Mouse (Mus musculus): ENCODE measurements around the gene Gadd45b.
A peak's percentile ranks its signal among the peaks of the same experiment; 100 is the strongest.

Gene Gadd45b

DNA sequence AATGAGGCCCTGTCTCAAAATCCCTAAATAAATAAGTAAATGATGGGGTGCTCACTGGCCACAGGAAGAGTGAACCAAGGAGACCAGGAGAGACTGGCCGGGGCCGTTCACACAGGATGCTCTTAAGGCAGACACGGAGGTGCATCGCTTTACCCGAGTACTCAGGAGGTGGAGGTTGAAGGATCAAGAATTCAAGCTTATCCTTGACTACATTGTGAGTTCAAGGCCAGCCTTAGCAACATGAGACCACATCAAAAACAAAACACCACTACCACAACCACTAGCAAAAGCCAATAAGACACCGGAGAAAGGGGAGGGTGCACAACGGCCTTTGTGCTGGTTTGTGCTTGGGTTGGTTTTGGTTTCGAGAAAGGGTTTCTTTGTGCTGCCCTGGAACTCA is 26.5 kb downstream of the Gadd45b start:
- DNase-seq (ENCODE audit: low spot score): no peak

DNA sequence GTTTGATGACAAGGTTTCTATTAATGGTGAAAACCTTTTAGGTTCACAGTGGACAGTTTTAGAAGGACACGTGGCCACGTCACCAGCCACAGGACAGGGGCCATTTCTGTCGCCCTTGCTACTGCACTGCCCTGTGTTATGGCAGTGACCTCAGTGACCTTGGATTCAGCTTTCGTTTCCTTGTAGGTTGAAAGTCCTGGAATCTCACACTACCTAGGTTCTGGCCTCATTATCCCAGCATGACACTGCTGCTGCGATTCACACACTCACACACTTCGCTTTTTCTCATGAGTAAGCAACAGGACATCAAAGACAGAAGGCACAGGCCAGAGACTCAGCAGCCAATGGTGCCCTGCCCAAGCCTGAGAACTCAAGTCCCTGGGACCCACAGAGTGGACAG is 27.0 kb downstream of the Gadd45b start:
- DNase-seq (ENCODE audit: low spot score): no peak

DNA sequence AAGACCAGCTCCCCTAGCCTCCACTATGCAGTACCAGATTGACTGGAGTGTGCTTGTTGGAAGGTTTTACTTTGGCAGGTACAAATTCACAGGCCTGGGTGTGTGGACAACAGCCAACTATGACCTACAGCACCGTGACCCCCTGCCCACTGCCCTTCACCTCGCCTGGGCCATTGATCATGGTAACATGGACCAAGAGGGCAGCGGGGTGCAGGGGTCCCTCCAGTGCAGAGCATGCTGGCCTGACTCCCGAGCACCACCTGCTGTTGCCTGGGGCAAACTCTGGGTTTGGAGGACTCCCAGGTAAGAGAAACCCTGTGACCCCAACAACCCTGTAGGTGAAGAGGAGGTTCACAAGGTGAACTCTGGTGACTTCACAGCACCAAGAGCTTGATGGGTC is 27.9 kb downstream of the Gadd45b start:
- no peak for DNase-seq (ENCODE audit: low spot score)

DNA sequence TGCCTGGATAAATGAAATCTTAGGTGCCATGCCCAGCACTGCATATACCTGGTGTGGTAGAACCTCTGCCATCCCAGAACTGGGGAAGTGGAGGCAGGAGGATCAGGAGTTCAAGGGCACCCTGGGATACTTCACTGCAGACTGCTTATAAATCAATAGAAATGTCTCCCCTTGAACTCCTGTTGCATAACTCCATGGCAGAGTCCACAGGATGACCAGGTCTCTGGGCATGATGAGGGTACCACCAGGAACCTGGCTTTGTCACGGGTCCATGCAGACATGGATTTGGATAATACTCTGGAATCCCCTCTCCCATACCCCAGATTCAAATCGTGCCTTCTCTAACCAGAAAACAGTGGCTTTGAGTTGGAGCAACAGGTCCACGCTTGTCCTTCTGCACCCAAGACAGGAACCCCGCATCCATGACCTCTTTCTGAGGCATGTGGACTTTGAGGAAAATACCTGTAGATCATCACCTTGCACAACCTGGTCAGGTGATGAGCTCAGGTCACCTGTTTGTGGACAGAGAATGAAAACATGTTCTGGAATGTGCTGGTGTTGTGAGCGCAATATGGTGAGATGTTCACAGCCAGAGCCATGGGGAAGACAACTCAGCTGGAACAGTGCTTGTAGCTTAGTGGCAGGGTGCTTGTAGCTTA is 29.2 kb downstream of the Gadd45b start:
- DNase-seq (ENCODE audit: low spot score): no peak

DNA sequence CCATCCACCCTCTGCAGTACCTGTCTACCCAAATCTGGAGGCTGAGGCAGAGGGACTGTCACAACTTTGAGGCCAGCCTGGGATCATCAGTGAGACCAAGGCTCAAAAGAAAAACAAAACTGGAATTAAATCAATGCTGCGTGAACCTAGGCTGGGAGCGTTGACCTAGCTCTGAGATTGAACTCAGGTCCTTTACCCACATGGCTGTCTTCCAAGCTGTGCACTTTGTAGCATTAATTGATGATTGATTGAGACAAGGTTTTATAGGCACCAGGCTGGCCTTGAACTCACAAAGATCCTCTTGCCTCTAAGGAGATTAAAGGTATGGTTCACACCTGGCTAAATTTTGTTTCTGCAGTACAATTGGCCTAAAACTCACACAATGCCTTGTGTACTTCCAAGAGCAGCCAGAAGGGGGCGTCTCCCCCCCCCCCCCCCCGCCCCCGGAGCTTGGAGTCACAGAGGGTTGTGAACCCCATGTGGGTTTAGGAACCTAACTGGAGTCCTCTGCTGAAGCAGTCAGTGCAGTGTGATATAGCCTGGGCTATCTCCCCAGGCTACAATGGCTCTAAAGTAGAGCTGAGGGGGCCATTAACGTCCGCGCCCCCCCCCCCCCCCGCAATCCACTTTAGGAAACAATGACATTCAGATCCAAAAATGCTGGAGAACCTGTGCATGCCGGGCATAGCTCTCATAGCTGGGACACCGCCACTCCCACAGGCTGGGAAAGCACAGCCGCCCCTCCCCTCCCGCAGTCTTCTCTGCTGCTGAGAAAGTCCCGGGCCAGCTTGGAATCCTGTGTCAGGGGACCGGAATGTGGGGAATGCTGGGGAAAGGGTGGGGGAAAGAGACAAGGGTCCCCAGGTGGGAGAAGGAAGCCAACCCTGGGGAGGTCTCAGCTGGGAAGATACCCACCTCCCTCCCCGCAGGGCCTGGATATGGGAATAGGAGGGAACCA is 31.0 kb downstream of the Gadd45b start:
- DNase-seq (ENCODE audit: low spot score): peak; percentile 74

DNA sequence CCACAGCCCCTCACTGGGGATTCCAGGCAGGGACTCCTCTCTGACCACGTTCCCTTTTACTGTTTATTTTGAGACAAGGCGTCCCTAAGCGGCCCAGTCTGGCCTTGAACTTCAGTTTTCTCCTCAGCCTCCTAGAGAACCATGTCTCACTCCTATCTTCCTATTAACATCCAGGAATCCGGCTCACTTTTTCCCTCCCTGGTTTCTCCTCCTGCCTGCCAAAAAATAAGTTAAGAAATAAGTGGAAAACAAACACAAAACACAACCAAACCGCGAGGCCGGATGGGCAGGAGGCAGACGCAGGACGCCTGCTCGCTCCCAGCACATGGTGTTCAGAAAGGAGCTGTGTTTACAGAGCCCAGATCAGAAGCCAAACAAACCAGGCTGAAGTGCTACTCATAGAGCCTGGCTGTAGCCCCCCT is 32.2 kb downstream of the Gadd45b start:
- peak; percentile 51 for DNase-seq (ENCODE audit: low spot score)

DNA sequence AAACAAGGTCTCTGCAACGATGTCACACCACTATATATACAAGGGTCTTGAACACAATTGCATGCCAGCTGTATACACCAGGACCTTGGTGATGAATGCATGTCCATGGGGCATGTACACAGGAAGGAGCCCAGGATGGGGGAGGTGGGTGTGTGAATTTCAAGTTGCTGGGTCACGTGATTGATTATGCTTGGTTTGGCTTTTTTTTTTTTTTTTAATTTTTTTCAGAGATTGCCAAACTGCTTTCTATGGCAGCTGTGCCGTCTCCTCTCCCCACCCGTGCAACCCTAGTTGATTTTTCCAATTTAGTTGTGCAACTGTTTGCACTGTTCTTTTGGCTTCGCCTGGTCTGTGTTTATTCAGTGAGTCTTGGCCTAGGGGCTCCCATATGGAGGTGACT is 32.7 kb downstream of the Gadd45b start:
- no peak for DNase-seq (ENCODE audit: low spot score)

DNA sequence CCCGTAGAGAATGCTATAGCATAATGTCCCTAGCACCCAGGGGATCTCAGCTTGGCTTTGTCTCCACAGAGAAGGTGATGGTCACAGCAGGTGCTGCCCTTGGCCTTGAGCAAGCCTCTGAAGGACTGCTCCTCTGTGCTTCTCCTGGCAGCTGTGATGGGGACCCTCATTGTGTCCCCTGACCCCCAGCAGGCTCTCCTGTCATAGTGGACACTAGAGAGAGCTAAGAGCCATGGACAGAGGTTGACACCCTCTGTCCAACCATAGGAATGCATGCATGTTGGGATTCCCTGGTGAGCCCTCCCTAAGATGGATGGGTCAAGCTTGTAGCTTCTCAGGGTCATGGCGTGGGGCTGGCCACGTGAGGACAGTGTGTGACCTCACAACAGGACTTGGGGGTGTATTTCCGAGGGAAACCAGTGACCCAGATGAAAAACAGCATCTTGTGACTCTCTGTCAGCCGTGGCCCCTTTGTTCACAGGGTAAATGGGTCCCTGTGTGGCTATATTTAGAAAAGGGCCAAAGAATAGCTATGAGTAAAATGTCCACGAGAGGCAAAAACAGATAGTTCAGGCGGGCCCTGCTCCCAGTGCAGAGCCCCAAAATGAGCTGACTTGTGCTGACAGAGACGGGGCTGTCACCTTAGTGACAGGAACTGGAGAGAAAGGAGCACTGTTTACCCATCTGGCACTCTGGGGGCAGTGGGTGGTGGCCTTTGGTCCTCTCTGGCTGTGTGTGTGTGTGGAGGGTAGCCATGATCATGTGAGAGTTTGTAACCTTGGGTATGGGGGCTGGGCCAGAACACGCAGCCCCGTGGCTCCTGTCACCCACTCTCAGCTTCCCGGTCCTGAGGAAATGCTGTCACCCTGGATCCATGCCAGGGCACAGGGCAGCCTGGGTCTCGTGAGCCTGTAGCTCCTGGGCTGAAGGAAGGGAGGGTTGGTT is 33.4 kb downstream of the Gadd45b start:
- no peak for DNase-seq (ENCODE audit: low spot score)

DNA sequence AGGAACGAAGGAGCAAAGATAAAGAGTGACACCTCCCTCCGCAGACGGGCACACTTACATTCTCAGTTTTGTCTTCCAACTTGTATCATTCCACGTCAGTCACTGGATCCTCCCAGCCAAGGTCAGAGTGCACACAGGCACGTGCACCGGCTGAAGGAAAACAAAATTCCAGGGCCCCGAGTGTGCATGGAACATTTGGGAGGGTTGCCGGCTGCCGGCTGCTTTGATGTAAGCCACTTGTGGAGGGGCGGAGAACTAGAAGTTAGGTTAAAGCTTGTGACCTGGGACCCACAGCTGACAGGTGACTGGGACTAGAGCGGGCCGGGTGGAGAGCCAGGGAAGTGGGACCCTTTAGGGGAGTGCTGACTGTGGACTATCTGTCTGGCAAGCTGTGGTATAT is 36.4 kb downstream of the Gadd45b start:
- no peak for DNase-seq (ENCODE audit: low spot score)

DNA sequence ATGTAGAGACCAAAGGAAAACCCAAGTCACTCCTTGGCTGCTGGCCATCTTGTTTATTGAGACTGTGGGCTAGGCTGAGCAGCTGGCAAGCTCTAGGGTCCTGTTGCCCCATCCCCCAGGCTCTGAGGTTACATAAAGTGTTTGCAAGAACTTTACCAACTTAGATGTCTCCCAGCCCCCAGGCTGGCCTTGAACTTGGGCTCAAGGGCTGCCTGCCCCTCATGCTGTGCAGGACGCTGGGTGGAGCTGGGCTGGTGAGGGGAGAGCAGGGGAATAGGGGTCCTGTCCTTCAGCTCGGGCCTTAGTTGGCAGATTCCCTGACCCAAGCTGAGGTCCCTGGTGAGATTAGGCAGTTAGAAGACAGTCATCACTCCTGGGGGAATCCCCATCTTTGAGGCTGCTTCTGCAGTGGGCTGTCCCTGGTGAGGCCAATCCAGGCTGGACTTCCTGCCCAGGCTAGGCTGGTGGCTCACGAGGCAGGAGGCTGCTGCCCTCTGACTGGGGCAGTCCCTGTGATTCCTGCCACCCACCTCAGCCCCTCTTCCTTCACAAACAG is 37.3 kb downstream of the Gadd45b start:
- no peak for DNase-seq (ENCODE audit: low spot score)

DNA sequence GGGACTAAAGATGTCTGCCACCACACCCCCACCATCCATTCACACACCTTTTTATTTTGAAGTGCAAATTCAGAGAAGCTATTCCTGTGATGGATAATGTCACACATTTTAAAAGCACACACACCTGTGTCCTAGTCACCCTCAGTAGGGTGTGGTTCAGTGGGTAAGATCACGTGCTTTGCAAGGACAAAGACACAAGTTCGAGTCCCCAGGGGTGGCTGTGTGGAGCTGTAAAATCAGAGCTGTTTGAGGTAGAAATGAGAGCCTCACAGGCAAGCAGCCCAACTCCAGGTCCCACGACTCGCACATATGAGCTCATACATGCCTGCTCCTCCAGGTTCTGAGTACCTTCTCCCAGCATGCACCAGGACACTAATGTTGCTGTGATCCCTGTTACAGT is 38.2 kb downstream of the Gadd45b start:
- DNase-seq (ENCODE audit: low spot score): no peak

DNA sequence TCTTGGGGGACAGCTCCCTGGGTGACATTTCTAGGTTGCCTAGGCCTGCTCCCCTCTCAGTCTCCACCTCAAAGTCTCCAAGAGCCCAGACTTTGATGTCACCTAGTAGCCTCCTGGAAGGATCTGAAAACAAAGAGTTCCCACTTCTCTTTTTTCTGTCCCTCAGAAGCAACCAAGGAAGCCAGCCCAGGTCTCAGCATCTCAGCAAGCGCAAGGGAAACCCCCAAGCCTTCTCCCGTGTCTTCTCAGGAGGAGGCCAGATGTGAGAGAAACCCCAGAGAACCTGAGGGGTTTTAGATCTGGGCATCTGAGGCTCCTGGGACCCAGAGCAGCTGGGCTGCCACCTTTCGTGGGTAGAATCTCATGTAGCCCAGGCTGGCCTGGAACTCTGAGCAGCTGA is 39.4 kb downstream of the Gadd45b start:
- DNase-seq (ENCODE audit: low spot score): no peak

DNA sequence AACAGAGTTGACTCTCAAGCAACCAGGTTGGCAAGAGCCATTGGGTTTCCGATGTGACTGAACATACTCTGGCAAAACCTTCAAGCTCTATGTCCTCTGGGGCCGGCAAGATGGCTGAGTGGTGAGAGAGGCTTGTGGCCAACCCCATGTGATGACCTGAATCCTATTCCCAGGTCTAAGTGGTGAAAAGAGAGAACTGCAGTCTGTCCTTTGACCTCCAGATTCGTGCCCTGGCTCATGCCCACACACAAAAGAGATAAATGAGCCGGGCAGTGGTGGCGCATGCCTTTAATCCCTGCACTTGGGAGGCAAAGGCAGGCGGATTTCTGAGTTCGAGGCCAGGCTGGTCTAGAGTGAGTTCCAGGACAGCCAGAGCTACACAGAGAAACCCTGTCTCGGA is 40.3 kb downstream of the Gadd45b start:
- DNase-seq (ENCODE audit: low spot score): no peak

DNA sequence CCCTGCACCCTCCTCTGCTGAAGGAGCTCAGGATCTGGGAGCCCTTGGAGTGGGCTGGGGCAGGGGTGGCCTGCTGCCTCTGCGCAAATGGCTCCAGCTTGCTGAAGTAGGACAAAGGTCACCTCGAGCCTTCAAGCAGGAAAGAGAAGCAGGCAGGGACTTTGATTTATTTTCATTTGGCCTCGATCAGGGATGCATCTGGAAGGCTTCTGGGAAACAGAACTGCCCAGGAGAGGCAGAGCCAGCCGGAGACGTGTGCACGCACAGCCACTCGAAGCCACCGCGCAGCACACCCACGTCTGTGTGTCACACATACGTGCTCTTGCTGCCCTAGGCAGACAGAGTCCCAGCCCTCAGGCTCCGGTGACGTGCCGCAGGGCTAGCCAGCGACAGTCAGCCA is 41.7 kb downstream of the Gadd45b start:
- no peak for DNase-seq (ENCODE audit: low spot score)

DNA sequence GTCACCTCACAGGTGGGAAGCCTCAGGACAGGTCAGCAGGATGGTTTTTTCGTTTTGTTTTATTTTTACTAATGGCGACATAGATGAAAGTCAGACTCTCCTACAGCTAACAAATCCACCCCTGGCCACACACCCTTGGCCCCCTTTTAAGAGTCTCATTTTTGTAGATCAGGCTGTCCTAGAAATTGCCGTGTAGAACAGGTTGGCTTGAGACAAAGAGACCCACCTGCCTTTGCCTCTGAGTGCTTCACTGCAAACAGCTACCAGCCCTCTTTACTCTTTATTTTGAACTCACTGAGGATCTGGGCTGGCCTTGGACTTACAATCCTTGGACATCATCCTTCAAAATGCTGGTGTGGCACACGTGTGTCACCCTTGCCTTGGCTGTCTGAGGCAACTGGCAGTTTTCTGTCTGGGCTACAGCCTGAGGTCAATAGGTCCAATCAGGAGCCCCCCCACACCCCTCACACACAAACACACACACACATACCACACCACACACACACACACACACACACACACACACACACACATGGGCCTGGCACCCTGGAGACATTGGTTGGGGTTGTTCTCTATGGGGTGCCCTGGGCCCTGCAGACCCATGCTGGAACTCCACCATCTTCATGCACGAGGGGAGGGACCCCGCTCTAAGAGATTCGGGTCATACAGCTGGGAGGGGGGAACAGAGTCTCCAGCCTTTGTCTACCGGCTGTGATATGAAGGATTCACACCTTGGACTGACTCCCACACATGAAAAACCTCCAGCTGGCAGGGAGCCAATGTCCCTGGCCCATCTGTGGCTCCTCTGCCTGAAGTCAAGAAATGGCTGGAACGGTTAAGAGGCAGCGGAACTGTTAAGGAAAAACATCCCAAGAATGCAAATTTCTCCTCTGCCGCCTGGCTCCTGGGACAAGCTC is 42.5 kb downstream of the Gadd45b start:
- peak; percentile 44 for DNase-seq (ENCODE audit: low spot score)

DNA sequence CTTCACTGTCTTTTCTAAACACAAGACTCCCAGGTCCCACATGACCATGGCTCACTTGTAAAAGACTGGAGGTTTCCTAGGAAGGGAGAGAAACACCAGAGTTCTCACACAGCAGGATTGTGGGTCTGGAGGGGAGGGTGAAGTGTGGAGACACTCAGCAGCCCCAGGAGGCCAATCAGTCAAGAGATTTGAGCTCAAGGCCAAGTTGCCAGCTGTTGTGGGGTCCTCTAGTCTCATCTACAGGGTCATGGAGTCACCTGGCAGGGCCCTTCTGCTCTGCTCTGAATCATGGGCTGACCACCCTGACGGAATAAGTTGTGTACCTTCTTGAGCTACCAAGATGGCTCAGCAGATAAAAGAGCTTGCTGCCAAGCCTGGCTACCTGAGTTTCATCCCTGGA is 43.8 kb downstream of the Gadd45b start:
- no peak for DNase-seq (ENCODE audit: low spot score)

DNA sequence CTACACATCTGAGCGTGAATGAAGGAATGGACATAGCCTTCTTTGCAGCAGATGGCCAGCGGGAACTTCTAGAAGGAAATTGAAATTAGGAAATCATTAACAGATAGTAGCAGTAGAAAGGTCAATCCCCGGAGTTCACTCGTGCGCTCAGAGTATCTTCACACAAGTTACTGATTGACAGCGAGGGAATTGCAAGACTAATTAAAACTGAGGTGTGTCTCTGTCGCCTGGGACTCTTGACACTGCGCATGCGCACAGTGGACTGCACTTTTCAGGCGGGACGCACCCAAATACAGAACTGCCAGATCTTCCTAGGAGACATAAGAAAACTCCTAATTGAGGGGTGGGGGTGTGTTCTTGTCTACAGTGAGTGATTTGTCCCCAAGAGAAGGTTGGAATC is 45.6 kb downstream of the Gadd45b start:
- DNase-seq (ENCODE audit: low spot score): no peak

DNA sequence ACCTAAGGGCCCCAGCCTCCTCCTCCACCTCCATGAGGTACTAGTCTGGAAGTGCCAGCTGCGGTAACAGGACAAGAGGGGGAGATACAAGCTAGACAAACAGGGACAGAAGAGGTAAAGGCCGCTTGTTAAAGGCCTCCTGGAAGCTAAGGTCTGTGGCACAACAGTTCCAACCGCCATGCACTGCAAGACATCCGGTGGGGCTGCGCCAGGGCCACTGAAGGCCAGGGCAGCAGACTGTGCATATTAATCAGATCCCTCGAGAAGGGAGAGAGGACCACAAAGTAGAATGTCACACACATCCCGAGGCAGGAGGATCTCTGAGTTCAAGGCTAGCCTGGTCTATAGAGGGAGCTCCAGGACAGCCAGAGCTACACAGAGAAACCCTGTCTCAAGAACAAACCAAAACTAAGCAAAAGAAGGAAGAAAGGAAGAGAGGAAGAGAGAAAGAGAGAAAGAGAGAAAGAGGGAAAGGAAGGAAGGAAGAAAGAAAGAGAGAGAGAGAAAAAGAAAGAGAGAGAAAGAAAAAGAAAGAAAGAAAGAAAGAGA is 51.8 kb downstream of the Gadd45b start:
- no peak for DNase-seq (ENCODE audit: low spot score)
